Mouse (Mus musculus) hindbrain, embryonic 16.5 days (tissue): Measurements from ENCODE around the gene Dvl1. TPM values are rescaled to one million over a fixed set of nuclear protein-coding genes. Genes with fewer than 3 reads are reported as not detected.

Experiments used
- ATAC-seq: fragments of 200-750 bp; cut with Nextera tagmentation; 2 replicates; pipeline ENCODE4 v1.8.0; 2017; ENCODE audit warnings: moderate TSS enrichment, moderate library complexity
- H3K27ac ChIP-seq: fragments of 300-500 bp; sonication (generic); 2 replicates; pipeline ENCODE4 v1.5.1; 2014; ENCODE audit warnings: low read depth, mild to moderate bottlenecking, control low read depth, low read length, moderate library complexity
- H3K27me3 ChIP-seq: fragments of 300-500 bp; sonication (generic); replicated peaks from 2 replicates; pipeline ENCODE4 v1.6.1; 2014; ENCODE audit warnings: low read length; ENCODE audit not compliant: control insufficient read depth, insufficient read depth
- H3K36me3 ChIP-seq: fragments of 300-500 bp; sonication (generic); 2 replicates; pipeline ENCODE4 v1.6.1; 2014; ENCODE audit warnings: mild to moderate bottlenecking, low read length, moderate library complexity, mixed read lengths; ENCODE audit not compliant: control insufficient read depth, insufficient read depth
- H3K4me1 ChIP-seq: fragments of 300-500 bp; sonication (generic); 2 replicates; pipeline ENCODE4 v1.6.1; 2014; ENCODE audit warnings: low read depth, low read length; ENCODE audit not compliant: control insufficient read depth, insufficient read depth
- H3K4me2 ChIP-seq: fragments of 300-500 bp; sonication (generic); 2 replicates; pipeline ENCODE4 v1.6.1; 2014; ENCODE audit warnings: mild to moderate bottlenecking, low read length, control low read depth, moderate library complexity
- H3K4me3 ChIP-seq: fragments of 300-500 bp; sonication (generic); 2 replicates; pipeline ENCODE4 v1.5.1; 2014; ENCODE audit warnings: mild to moderate bottlenecking, low read length, control low read depth, moderate library complexity
- H3K9ac ChIP-seq: fragments of 300-500 bp; sonication (generic); 2 replicates; pipeline ENCODE4 v1.6.1; 2014; ENCODE audit warnings: low read depth, mild to moderate bottlenecking, control low read depth, low read length, moderate library complexity
- H3K9me3 ChIP-seq: fragments of 300-500 bp; sonication (generic); 2 replicates; pipeline ENCODE4 v1.6.1; 2014; ENCODE audit warnings: mild to moderate bottlenecking, low read length, moderate library complexity; ENCODE audit not compliant: control insufficient read depth
- WGBS: fragments of 180-500 bp; shearing (Covaris S2); extraction: QIAGEN DNeasy Blood & Tissue Kit; methylation state at CpG from one replicate; pipeline ENCODE4 v1.1.7; 2014; 5-methylcytosine and 5-hydroxymethylcytosine counted together
- polyA plus RNA-seq: library from polyadenylated mRNA; unstranded; fragments of >200 nt; fragmentation: Nextera tagmentation; extraction: Ambion mirVana; gene quantifications from 2 replicates; pipeline ENCODE4 v1.2.1, GENCODE M21; 2015

Gene Dvl1
- 10.2 and 10.7 TPM in 2 replicates for polyA plus RNA-seq

DNA sequence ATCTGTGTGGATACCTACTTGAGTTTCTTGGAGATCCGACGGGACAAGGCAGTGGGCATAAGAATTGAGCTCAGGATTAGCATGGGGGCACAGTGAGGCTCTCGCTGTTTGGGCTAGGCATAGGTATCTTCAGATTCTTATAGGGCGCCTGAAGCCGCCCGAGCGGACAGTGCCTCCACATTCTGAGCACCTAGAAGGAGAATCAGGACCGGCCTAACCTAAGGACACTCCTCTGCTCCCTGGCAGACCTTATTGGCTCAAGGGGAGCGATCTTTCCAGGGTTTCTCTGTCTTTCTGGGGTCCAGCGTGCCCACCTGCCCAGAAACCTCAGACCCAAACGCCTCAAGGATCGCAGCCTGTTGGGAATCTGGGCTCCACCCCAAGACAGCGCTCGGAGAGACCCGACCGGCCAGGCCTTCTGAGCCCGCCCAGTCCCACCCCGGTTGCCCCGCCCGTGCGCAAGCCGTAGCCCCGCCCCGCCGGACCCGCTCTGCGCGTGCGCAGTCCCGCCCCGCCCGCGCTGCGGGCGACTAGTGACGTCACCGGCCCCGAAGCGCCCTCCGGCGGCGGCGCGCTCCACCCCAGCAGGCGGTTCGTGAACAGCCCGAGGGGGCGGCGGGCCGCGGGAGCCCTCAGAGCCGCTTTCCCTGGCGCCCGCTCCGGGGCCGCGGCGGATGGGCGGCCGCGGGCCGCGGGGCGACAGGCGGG, at the start of gene Dvl1:
Dvl1 (plus strand) TSS at position 532 of the 708 bp plus-strand sequence.
- Histone ChIP-seq H3K9me3 (no peaks in the 10 kb centered on the region), H3K27me3 (no peaks in the 10 kb centered on the region), H3K4me2 (peak within 1 kb of the TSS; percentile 93), H3K4me3 (peak within 1 kb of the TSS; percentile 90), H3K36me3 (no peaks in the 10 kb centered on the region), H3K9ac (peak within 1 kb of the TSS; percentile 99), H3K4me1 (peaks cover 38% of the 10 kb centered on the region), H3K27ac (peak within 1 kb of the TSS; percentile 85)
- peak; percentile 90 for ATAC-seq
- 3% methylated on average over 60 of the region's 65 CpGs for WGBS

DNA sequence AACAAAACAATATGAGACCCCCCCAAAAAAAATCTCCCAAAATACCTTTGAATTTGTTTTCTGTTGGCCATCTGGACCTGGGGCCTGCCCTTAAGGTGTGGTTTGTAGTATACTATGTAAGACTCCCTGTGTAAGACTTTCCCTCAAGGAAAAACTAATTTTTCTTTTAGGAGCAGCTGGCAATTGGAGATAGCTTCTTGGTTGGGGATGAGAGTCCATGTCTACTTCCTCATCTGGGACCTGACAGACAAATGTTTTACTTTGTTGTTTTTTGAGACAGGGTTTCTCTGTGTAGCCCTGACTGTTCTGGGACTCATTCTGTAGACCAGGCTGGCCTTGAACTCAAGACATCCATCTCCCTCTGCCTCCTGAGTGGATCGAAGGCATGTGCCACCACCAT, 45.1 kb upstream of the Dvl1 start:
- no peaks in the 10 kb centered on the region for H3K27me3 ChIP-seq
- H3K27ac ChIP-seq: no peak overlapping the region
- no peak overlapping the region for H3K9ac ChIP-seq
- H3K4me1 ChIP-seq: peaks cover 14% of the 10 kb centered on the region
- no peak for ATAC-seq
- H3K9me3 ChIP-seq: no peaks in the 10 kb centered on the region
- no peak overlapping the region for H3K4me2 ChIP-seq
- 100% methylated on average over 1 of the region's 1 CpGs for WGBS
- H3K4me3 ChIP-seq: no peak overlapping the region
- H3K36me3 ChIP-seq: peaks cover 4% of the 10 kb centered on the region; the same call in 1 of the 2 replicates

DNA sequence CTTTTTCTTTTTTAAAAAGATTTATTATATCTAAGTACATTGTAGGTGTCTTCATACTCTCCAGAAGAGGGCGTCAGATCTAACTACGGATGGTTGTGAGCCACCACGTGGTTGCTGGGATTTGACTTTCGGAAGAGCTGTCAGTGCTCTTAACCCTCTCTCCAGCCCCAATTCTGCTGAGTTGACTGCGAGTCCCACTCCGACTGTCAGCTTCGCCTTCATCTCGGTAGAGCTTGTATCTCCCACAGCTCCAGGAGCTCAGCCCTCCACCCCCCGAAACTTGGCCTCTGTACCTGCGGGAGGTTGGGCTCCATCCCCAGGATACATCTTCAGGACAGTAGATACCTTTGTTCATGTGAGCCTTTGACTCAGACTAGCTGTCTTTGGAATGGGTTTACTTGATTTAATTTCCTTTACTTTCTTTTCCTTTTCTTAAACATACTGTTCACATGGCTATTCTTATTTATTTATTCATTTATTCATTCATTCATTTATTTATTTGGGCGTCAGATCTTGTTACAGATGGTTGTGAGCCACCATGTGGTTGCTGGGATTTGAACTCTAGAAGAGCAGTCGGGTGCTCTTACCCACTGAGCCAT, 44.4 kb upstream of the Dvl1 start, which contains the start of gene Mrpl20:
Mrpl20 (plus strand) TSS at position 138 of the 599 bp plus-strand sequence.
- H3K36me3 ChIP-seq: peaks cover 9% of the 10 kb centered on the region
- H3K27me3 ChIP-seq: no peaks in the 10 kb centered on the region
- no peaks in the 10 kb centered on the region for H3K9me3 ChIP-seq
- peak; percentile 80 for ATAC-seq
- peak within 1 kb of the TSS; percentile 89 for H3K9ac ChIP-seq
- H3K4me2 ChIP-seq: peak within 1 kb of the TSS; percentile 82
- H3K4me1 ChIP-seq: peaks cover 14% of the 10 kb centered on the region
- peak within 1 kb of the TSS; percentile 93 for H3K4me3 ChIP-seq
- peak within 1 kb of the TSS; percentile 77 for H3K27ac ChIP-seq
- WGBS: 6% methylated on average over 12 of the region's 12 CpGs

DNA sequence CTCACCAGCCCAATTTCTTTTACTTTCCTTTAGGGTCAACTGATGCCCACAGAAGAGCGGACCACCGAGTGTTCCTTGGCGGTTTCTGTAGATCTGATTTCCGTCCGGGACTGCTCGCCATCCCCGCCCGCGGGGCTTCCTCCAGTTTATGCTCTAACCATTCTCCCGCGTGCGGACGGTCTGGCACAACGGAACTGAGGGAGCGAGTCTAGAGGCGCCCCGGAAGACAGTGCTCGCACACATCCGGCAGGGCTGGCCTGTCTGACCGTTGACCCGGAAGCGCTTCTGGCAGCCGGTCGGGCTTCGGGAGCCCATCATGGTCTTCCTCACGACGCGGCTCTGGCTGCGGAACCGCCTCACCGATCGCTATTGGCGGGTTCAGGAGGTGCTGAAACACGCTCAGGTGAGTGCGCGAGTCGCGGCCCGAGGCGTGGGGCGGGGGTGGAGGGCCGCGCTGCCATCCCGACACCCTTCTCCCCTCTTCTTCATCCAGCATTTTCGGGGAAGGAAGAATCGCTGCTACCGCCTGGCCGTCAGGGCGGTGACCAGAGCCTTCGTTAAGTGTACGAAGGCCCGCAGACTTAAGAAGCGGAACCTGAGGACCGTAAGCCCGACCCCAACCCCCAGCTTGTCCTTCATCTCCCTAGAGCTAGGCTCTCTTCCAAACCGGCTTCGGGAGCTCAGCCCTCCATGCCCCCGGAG, 43.7 kb upstream of the Dvl1 start:
- H3K9me3 ChIP-seq: no peaks in the 10 kb centered on the region
- H3K9ac ChIP-seq: peak overlapping the region; percentile 89
- H3K36me3 ChIP-seq: peaks cover 12% of the 10 kb centered on the region
- H3K27me3 ChIP-seq: no peaks in the 10 kb centered on the region
- H3K4me3 ChIP-seq: peak overlapping the region; percentile 93
- under 1% methylated on average over 54 of the region's 58 CpGs for WGBS
- H3K4me2 ChIP-seq: peak overlapping the region; percentile 82
- peak overlapping the region; percentile 77 for H3K27ac ChIP-seq
- ATAC-seq: peak; percentile 98
- H3K4me1 ChIP-seq: peaks cover 14% of the 10 kb centered on the region

DNA sequence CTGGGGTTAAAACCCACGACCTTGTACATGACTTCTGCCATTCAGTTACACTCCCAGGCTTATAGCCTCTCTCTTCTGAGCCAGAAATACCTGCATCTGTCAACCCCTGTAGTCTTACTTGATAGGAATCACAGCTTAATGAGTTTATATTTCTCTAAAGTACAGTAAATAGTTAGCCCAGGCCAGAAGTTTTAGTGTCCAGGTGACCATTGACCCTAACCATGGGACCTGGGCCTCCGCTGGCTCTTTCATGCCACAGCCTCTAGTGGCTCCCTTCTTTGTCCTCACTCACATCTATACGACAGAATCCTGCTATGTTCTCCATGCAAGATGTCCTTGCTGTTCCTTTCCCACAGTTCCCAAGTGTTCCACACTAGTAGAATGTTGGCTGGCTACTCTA, 39.4 kb upstream of the Dvl1 start:
- no peak overlapping the region for H3K4me2 ChIP-seq
- H3K4me3 ChIP-seq: no peak overlapping the region
- no peak overlapping the region for H3K27ac ChIP-seq
- peaks cover 30% of the 10 kb centered on the region for H3K36me3 ChIP-seq
- H3K9me3 ChIP-seq: no peaks in the 10 kb centered on the region
- no peaks in the 10 kb centered on the region for H3K27me3 ChIP-seq
- H3K4me1 ChIP-seq: peaks cover 17% of the 10 kb centered on the region
- ATAC-seq: no peak
- H3K9ac ChIP-seq: no peak overlapping the region
- 95% methylated on average over 3 of the region's 3 CpGs for WGBS

DNA sequence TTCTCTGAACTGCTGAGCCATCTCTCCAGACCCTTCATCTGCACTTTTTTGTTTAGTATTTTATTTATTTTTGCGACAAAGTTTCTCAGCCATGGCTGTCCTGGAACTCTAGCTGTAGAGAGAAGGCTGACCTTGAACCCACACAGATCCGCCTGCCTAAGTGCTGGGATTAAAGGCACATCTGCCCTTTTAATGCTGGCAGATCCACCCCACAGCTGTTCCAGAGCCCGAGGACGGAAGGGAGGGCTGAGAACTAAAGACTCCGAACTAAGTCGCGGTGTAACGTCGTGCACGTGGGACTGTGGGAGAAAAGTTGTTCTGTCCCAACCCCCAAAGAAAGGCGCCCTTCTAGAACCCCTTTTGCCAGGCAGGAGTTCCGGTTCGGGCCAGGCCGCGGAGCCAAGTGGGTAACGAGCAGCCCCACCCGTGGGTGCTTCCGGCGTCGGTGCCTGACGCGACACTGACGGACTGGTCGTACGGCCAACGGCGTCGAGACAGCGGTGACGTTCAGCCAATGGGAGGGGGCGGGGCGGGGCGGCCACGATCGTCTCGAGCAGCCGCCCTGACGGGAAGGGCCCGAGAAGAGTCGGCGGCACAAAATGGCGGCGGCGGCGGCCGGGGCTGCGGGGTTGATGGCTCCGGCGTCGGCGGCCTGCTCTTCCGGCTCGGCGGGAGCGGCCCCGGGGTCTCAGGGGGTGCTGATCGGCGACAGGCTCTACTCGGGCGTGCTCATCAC, 35.1 kb upstream of the Dvl1 start, which contains the start of gene Ccnl2:
Ccnl2 (plus strand) TSS at position 561 of the 736 bp plus-strand sequence.
- Histone ChIP-seq H3K9me3 (no peaks in the 10 kb centered on the region), H3K27ac (peak within 1 kb of the TSS; percentile 91), H3K4me2 (peak within 1 kb of the TSS; percentile 87), H3K4me1 (peaks cover 19% of the 10 kb centered on the region), H3K36me3 (peaks cover 45% of the 10 kb centered on the region), H3K27me3 (no peaks in the 10 kb centered on the region), H3K4me3 (peak within 1 kb of the TSS; percentile 96), H3K9ac (peak within 1 kb of the TSS; percentile 98)
- peak; percentile 99 for ATAC-seq
- under 1% methylated on average over 56 of the region's 60 CpGs for WGBS

DNA sequence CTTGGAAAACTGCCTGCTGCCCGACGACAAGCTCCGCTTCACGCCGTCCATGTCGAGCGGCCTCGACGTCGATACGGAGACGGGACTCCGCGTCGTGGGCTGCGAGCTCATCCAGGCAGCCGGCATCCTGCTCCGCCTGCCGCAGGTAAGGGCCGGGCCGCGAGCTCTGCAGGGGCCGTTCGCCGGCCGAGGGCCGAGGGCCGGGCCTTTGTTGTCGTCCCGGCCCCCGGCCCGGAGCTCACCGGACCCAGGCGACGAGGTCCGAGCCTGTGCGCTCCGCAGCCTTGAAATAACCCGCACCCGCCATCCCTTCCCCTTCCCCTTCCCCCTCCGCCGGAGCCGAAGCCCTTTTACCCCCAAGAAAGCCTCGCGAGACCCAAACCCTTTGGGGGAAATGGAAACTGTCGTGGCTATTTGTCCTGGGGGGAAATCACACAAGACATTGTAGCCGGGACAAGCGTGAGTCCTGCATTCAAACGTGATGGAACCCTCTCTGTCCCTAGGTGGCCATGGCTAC, 34.5 kb upstream of the Dvl1 start:
- Histone ChIP-seq H3K4me1 (peaks cover 19% of the 10 kb centered on the region), H3K27me3 (no peaks in the 10 kb centered on the region), H3K36me3 (peaks cover 47% of the 10 kb centered on the region), H3K9me3 (no peaks in the 10 kb centered on the region), H3K27ac (peak overlapping the region; percentile 91), H3K4me3 (peak overlapping the region; percentile 96), H3K4me2 (peak overlapping the region; percentile 87), H3K9ac (peak overlapping the region; percentile 98)
- ATAC-seq: peak; percentile 56
- WGBS: under 1% methylated on average over 37 of the region's 49 CpGs

DNA sequence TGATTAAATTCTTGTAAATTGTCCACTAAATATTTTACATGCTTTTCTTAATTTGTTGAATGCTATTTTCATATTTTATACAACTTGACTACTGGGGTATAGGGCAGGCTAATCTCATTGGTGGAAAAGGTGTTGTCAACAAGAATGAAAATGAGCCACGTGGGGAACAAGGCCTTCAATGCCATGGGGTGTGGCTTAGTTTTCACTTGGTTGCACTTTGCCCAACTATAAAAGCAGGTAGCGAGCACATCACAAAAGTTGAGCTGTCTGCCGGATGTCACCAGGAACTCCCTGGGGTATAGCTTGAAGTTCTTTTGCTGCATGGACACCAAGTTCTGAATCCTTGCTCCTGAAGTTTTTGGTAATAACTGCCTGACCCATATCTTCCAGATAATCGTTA, 29.7 kb upstream of the Dvl1 start:
- no peak overlapping the region for H3K27ac ChIP-seq
- WGBS: 75% methylated on average over 4 of the region's 4 CpGs
- H3K9ac ChIP-seq: no peak overlapping the region

More for the DNA sequence above, 29.7 kb upstream of the Dvl1 start:
- Histone ChIP-seq H3K4me3 (no peak overlapping the region), H3K9me3 (no peaks in the 10 kb centered on the region), H3K4me1 (peaks cover 13% of the 10 kb centered on the region), H3K4me2 (no peak overlapping the region), H3K27me3 (no peaks in the 10 kb centered on the region), H3K36me3 (peaks cover 59% of the 10 kb centered on the region)
- ATAC-seq: no peak
